Mouse (Mus musculus): ENCODE results near the gene Otogl. TPM values are rescaled to one million over a fixed set of nuclear protein-coding genes. Genes with fewer than 3 reads are reported as not detected.

Otogl gene
- polyA plus RNA-seq, 1 experiment, result 0.02 TPM

- Histone ChIP-seq H3K4me3 (ENCODE audit: insufficient read depth, low read depth, low read length) (no peak overlapping the region), H3K27me3 (replicated peaks; ENCODE audit: control insufficient read depth, insufficient read depth, low read length) (no peaks in the 10 kb centered on the region), H3K4me1 (ENCODE audit: control insufficient read depth, insufficient read depth, low read length) (no peaks in the 10 kb centered on the region), H3K36me3 (ENCODE audit: control insufficient read depth, insufficient read depth, low read length) (no peaks in the 10 kb centered on the region), H3K27ac (ENCODE audit: insufficient read depth, low read depth, low read length) (no peak overlapping the region)
- no peak for DNase-seq
- TF ChIP-seq CTCF (conservative IDR thresholded peaks at IDR 0.05; ENCODE audit: insufficient read depth, insufficient read length, low read depth, low read length) (no peak), POLR2A (IDR thresholded peaks at IDR 0.05; ENCODE audit: low read depth, low read length) (no peak)
- WGBS, result 69% methylated on average over 1 of the region's 1 CpGs
These were observed 152.3 kb downstream of the Otogl start for GRCm38 (mm10) chr10:107759624-107760023.

GRCm38 (mm10) chr10:107753471-107753870 lies 158.5 kb downstream of the Otogl start:
- Histone ChIP-seq H3K4me1 (ENCODE audit: control insufficient read depth, insufficient read depth, low read length) (no peaks in the 10 kb centered on the region), H3K36me3 (ENCODE audit: control insufficient read depth, insufficient read depth, low read length) (no peaks in the 10 kb centered on the region), H3K4me3 (ENCODE audit: insufficient read depth, low read depth, low read length) (no peak overlapping the region), H3K27me3 (replicated peaks; ENCODE audit: control insufficient read depth, insufficient read depth, low read length) (no peaks in the 10 kb centered on the region), H3K27ac (ENCODE audit: insufficient read depth, low read depth, low read length) (no peak overlapping the region)
- no peak for DNase-seq
- 82% methylated on average over 3 of the region's 3 CpGs for WGBS
- TF ChIP-seq POLR2A (IDR thresholded peaks at IDR 0.05; ENCODE audit: low read depth, low read length), result no peak
- TF ChIP-seq CTCF (conservative IDR thresholded peaks at IDR 0.05; ENCODE audit: insufficient read depth, insufficient read length, low read depth, low read length), result no peak

- 25% methylated on average over 15 of the region's 15 CpGs for WGBS
- no peak for TF ChIP-seq CTCF (conservative IDR thresholded peaks at IDR 0.05; ENCODE audit: insufficient read depth, insufficient read length, low read depth, low read length)
- no peak for TF ChIP-seq POLR2A (IDR thresholded peaks at IDR 0.05; ENCODE audit: low read depth, low read length)
- no peak for DNase-seq
- no peaks in the 10 kb centered on the region for H3K27me3 ChIP-seq (replicated peaks; ENCODE audit: control insufficient read depth, insufficient read depth, low read length)
- no peak overlapping the region for H3K27ac ChIP-seq (ENCODE audit: insufficient read depth, low read depth, low read length)
- no peak overlapping the region for H3K4me3 ChIP-seq (ENCODE audit: insufficient read depth, low read depth, low read length)
- no peaks in the 10 kb centered on the region for H3K36me3 ChIP-seq (ENCODE audit: control insufficient read depth, insufficient read depth, low read length)
- no peaks in the 10 kb centered on the region for H3K4me1 ChIP-seq (ENCODE audit: control insufficient read depth, insufficient read depth, low read length)
These were observed 159.4 kb downstream of the Otogl start for GRCm38 (mm10) chr10:107752351-107753143.

- H3K27me3 ChIP-seq (replicated peaks; ENCODE audit: control insufficient read depth, insufficient read depth, low read length), result no peaks in the 10 kb centered on the region
- H3K4me1 ChIP-seq (ENCODE audit: control insufficient read depth, insufficient read depth, low read length), result no peaks in the 10 kb centered on the region
- H3K4me3 ChIP-seq (ENCODE audit: insufficient read depth, low read depth, low read length), result no peak overlapping the region
- TF ChIP-seq POLR2A (IDR thresholded peaks at IDR 0.05; ENCODE audit: low read depth, low read length) (no peak), CTCF (conservative IDR thresholded peaks at IDR 0.05; ENCODE audit: insufficient read depth, insufficient read length, low read depth, low read length) (no peak)
- H3K36me3 ChIP-seq (ENCODE audit: control insufficient read depth, insufficient read depth, low read length), result no peaks in the 10 kb centered on the region
- WGBS, result 39% methylated on average over 6 of the region's 6 CpGs
- no peak overlapping the region for H3K27ac ChIP-seq (ENCODE audit: insufficient read depth, low read depth, low read length)
- DNase-seq, result no peak
These were observed 160.0 kb downstream of the Otogl start for GRCm38 (mm10) chr10:107751944-107752343.

- WGBS, result 18% methylated on average over 5 of the region's 5 CpGs
- no peaks in the 10 kb centered on the region for H3K36me3 ChIP-seq (ENCODE audit: control insufficient read depth, insufficient read depth, low read length)
- H3K27me3 ChIP-seq (replicated peaks; ENCODE audit: control insufficient read depth, insufficient read depth, low read length), result no peaks in the 10 kb centered on the region
- TF ChIP-seq POLR2A (IDR thresholded peaks at IDR 0.05; ENCODE audit: low read depth, low read length) (no peak), CTCF (conservative IDR thresholded peaks at IDR 0.05; ENCODE audit: insufficient read depth, insufficient read length, low read depth, low read length) (no peak)
- H3K4me3 ChIP-seq (ENCODE audit: insufficient read depth, low read depth, low read length), result no peak overlapping the region
- peak; percentile 32 for DNase-seq
- H3K4me1 ChIP-seq (ENCODE audit: control insufficient read depth, insufficient read depth, low read length), result no peaks in the 10 kb centered on the region
- H3K27ac ChIP-seq (ENCODE audit: insufficient read depth, low read depth, low read length), result no peak overlapping the region
These were observed 164.4 kb downstream of the Otogl start for GRCm38 (mm10) chr10:107747566-107747965.

- DNase-seq, result no peak
- 15% methylated on average over 9 of the region's 9 CpGs for WGBS
- no peak overlapping the region for H3K4me3 ChIP-seq (ENCODE audit: insufficient read depth, low read depth, low read length)
- no peak for TF ChIP-seq CTCF (conservative IDR thresholded peaks at IDR 0.05; ENCODE audit: insufficient read depth, insufficient read length, low read depth, low read length)
- H3K27me3 ChIP-seq (replicated peaks; ENCODE audit: control insufficient read depth, insufficient read depth, low read length), result no peaks in the 10 kb centered on the region
- no peak overlapping the region for H3K27ac ChIP-seq (ENCODE audit: insufficient read depth, low read depth, low read length)
- H3K36me3 ChIP-seq (ENCODE audit: control insufficient read depth, insufficient read depth, low read length), result no peaks in the 10 kb centered on the region
- no peaks in the 10 kb centered on the region for H3K4me1 ChIP-seq (ENCODE audit: control insufficient read depth, insufficient read depth, low read length)
These were observed 165.2 kb downstream of the Otogl start for GRCm38 (mm10) chr10:107746717-107747116.

- DNase-seq, result no peak
- Histone ChIP-seq H3K27ac (ENCODE audit: insufficient read depth, low read depth, low read length) (no peak overlapping the region), H3K4me3 (ENCODE audit: insufficient read depth, low read depth, low read length) (no peak overlapping the region), H3K36me3 (ENCODE audit: control insufficient read depth, insufficient read depth, low read length) (no peaks in the 10 kb centered on the region), H3K4me1 (ENCODE audit: control insufficient read depth, insufficient read depth, low read length) (no peaks in the 10 kb centered on the region), H3K27me3 (replicated peaks; ENCODE audit: control insufficient read depth, insufficient read depth, low read length) (no peaks in the 10 kb centered on the region)
- WGBS, result 78% methylated on average over 5 of the region's 5 CpGs
- TF ChIP-seq CTCF (conservative IDR thresholded peaks at IDR 0.05; ENCODE audit: insufficient read depth, insufficient read length, low read depth, low read length) (no peak), POLR2A (IDR thresholded peaks at IDR 0.05; ENCODE audit: low read depth, low read length) (no peak)
These were observed 172.1 kb downstream of the Otogl start for GRCm38 (mm10) chr10:107739815-107740214.

Measured in kidney, adult 2 months (tissue).